Mouse (Mus musculus): Measurements from ENCODE around the gene Helt. TPM values are rescaled to one million over a fixed set of nuclear protein-coding genes. Genes with fewer than 3 reads are reported as not detected.

The Helt gene
- polyA plus RNA-seq, 1 experiment from 2014 or later = 0.25 TPM

DNA sequence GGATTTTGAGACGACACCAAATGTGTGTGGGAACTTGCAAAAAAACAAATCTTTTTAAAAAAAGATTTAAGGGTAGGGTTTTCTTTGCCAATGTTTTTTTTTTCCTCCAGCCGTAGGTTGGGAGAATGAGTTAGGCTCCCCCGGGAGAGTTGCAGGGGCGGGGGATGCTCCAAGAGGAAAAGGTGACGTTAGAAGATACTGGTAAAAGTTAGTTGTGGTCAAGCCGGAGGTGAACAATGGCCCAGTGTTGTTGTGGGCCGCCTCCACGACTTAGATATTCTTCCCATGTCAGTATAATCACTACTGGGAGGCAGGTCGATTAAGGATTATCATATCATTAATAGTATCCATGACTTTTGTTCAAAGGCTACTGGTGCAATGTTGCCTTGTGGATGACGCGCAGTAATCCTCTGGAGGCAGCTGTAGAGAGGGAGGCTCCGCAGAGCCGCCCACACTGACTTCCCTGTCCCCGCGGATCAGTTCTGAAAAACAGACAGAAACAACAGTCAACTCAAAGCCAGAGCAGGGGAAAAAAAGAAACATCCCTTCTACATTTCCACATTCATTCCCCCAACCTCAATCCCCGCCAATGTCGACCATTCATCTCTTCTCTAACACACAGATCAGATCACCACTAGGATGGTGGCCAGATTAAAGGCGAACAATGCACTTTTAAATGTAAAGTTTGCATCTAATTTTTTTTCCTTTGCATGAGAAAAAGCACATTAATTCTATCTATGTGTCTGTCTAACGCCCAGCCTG lies 36.4 kb downstream of the Helt start:
- whole genome bisulfite sequencing = 56% methylated on average over 19 of the region's 19 CpGs
- Histone ChIP-seq H3K9ac (no peak overlapping the region), H3K4me3 (no peak overlapping the region), H3K27ac (no peak overlapping the region), H3K9me3 (no peaks in the 10 kb centered on the region), H3K4me2 (replicated peaks) (no peak overlapping the region), H3K4me1 (no peaks in the 10 kb centered on the region), H3K36me3 (no peaks in the 10 kb centered on the region), H3K27me3 (replicated peaks) (no peaks in the 10 kb centered on the region)
- no peak for ATAC-seq (ENCODE audit: low FRiP score, low read depth)

DNA sequence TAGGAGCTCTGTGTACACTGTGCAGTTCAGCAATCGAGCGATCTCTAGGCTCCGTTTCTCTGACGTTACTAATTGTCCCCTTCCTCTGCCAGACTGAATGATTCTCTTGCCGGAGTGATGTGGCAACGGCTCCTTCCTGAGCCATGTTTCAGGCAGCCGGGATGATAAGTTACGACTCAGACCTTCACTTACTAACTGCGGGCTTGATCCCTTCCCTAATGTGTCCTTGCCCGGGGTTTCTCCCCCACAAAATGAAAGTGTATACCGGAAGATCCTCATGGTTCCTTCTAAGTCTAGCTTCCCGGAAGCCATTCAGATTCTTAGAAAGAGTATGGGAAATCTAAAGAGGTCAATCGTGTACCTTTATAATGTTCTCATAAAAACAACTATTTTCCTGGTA lies 42.0 kb downstream of the Helt start:
- Histone ChIP-seq H3K36me3 (no peaks in the 10 kb centered on the region), H3K9ac (no peak overlapping the region), H3K27me3 (replicated peaks) (no peaks in the 10 kb centered on the region), H3K4me2 (replicated peaks) (0 out of 2 replicates have a peak overlapping the region, but pooled peaks have one; percentile 20), H3K4me3 (no peak overlapping the region), H3K9me3 (no peaks in the 10 kb centered on the region), H3K4me1 (peaks cover 3% of the 10 kb centered on the region; the same call in 1 of the 2 replicates), H3K27ac (no peak overlapping the region)
- ATAC-seq (ENCODE audit: low FRiP score, low read depth) = no peak
- 75% methylated on average over 13 of the region's 13 CpGs for WGBS

DNA sequence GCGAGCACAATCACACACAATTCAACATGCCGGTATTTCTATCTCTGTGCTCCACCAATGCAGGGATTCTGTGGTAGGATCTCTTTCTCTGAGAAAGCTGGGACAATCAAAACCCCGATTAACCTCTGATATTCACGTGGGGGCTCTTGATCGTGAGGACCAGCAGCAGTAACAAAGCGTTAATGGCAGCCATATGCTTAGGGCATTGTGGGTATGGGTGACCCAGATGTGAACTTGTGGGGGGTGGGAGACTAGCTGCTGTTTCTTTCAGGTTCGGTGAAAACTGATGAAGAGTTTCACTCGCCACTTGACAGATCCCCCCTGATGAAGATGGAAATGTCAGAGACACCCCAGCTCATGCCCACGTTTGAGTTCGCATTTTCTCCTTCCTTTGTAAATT lies 42.9 kb downstream of the Helt start:
- peak overlapping the region; percentile 34 for H3K4me2 ChIP-seq (replicated peaks)
- H3K27me3 ChIP-seq (replicated peaks) = no peaks in the 10 kb centered on the region
- H3K27ac ChIP-seq = no peak overlapping the region
- no peaks in the 10 kb centered on the region for H3K9me3 ChIP-seq
- no peak overlapping the region for H3K9ac ChIP-seq
- no peak overlapping the region for H3K4me3 ChIP-seq
- H3K36me3 ChIP-seq = no peaks in the 10 kb centered on the region
- ATAC-seq (ENCODE audit: low FRiP score, low read depth) = no peak
- 38% methylated on average over 10 of the region's 10 CpGs for WGBS
- peaks cover 3% of the 10 kb centered on the region; the same call in 1 of the 2 replicates for H3K4me1 ChIP-seq

DNA sequence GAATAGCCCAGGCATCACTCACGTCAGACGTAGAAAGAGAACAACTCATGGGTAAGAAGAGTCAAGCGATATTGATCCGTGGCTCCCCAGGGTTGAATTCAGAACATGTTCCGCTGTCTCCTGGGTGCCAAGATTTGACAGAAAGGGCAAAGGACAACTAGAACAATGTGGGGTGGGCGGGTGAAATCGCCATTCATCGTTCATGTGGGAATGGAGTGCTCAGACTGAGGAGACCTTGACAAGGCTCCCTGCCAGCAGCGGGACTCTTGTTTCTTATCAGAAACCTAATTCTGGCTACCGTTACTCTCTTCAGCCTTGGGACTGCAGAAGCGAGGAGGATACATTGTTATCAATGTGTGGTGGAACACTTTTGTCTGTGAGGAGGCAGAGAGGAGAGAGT lies 48.1 kb downstream of the Helt start:
- H3K9me3 ChIP-seq = no peaks in the 10 kb centered on the region
- no peak overlapping the region for H3K27ac ChIP-seq
- H3K9ac ChIP-seq = no peak overlapping the region
- ATAC-seq (ENCODE audit: low FRiP score, low read depth) = no peak
- H3K36me3 ChIP-seq = no peaks in the 10 kb centered on the region
- 0 out of 2 replicates have a peak overlapping the region, but pooled peaks have one; percentile 5 for H3K4me2 ChIP-seq (replicated peaks)
- no peaks in the 10 kb centered on the region for H3K27me3 ChIP-seq (replicated peaks)
- 31% methylated on average over 11 of the region's 11 CpGs for WGBS
- H3K4me1 ChIP-seq = peaks cover under 1% of the 10 kb centered on the region; the same call in 1 of the 2 replicates
- no peak overlapping the region for H3K4me3 ChIP-seq

DNA sequence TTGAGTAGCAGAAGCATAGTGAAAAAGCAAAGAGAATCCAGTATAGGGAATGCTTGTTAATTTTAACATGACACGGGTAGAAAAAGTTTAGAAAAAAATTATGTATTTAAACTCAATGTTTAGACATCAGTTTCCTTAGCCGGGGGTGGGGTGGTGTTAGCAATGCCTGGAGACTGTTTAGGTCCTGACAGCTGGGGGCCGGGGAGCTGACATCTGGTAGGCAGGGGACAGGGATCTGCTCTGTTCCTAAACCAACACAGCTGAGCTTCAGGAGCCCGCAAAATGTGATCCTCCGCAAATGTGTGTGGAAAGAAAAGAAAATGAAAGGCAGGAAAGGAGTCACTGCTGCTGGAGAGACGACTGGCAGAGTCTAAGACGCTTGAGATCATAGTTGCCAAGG lies 51.5 kb downstream of the Helt start:
- no peak overlapping the region for H3K27ac ChIP-seq
- no peaks in the 10 kb centered on the region; the same call in 1 of the 2 replicates for H3K4me1 ChIP-seq
- H3K36me3 ChIP-seq = no peaks in the 10 kb centered on the region
- H3K27me3 ChIP-seq (replicated peaks) = no peaks in the 10 kb centered on the region
- no peaks in the 10 kb centered on the region for H3K9me3 ChIP-seq
- no peak overlapping the region for H3K9ac ChIP-seq
- no peak overlapping the region for H3K4me3 ChIP-seq
- ATAC-seq (ENCODE audit: low FRiP score, low read depth) = no peak
- no peak overlapping the region for H3K4me2 ChIP-seq (replicated peaks)
- WGBS = 55% methylated on average over 7 of the region's 7 CpGs

Other genes starting within 250 kb of the Helt start
- 21.2 and 23.1 TPM in 2 replicates for gene Cfap97, start 142.9 kb downstream of the Helt start, polyA plus RNA-seq (2016; fragmentation: Nextera tagmentation; extraction: Ambion mirVana)
- 6.7 and 9.1 TPM in 2 replicates for gene Snx25, start 142.5 kb downstream of the Helt start, polyA plus RNA-seq (2016; fragmentation: Nextera tagmentation; extraction: Ambion mirVana)
- gene Slc25a4, start 83.4 kb downstream of the Helt start, polyA plus RNA-seq (2016; fragmentation: Nextera tagmentation; extraction: Ambion mirVana) = 612 and 635 TPM in 2 replicates
- gene Acsl1, start 176.4 kb upstream of the Helt start, polyA plus RNA-seq (2016; fragmentation: Nextera tagmentation; extraction: Ambion mirVana) = 14.1 and 14.6 TPM in 2 replicates

Data from neural tube, embryonic 12.5 days (tissue).